Comparison of ENCODE assay signal across 8 mouse cellular contexts in the genomic region with DNA sequence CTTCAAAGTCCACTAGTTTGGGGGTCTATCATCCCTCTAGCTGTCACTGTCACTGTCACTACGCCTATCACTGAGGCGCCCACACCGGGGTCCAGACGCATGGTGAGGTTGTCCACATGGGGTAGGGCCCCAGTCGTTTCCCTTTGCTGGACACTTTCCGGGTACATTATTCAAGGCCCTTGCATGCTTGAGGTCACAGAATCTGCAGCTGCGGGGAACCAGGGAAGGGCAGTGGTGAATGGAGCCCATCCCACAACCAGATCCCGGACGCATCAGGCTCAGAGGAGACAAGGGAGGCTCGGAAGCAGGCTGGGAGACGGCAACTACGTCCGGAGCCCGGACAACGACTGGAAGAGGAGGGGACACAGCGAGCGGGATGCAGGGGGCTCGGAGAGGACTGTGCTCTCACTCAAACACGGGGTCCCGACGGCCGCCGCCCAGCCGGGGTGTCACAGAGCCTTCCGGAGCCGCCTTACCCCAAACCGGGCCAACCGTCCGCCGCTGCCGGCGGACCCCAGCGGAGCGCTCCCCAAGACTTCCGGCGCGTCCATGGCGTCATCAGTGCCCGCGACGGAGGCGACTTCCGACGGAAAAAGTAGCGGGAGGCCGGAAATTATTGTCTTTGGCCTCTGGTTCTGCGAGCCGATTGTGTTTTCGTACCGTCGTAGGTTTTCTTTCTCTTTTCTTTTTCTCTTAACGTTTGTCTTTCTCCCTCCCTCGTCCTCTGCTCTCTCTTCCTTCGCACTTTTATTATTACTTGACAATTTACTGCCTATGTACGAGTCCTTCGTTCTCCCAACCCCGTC. TPM values are rescaled to one million over a fixed set of nuclear protein-coding genes. Genes with fewer than 3 reads are reported as not detected.
DNase-seq lines count a peak whose midpoint lies in the region; ATAC-seq and TF ChIP-seq lines count a peak whose summit lies in the region.

TSS of gene Zdhhc4 (minus strand) at position 567 of the 806 bp plus-strand sequence.

- TF ChIP-seq POLR2A in cortical plate, adult 2 months (IDR thresholded peaks at IDR 0.05; ENCODE audit: extremely low read depth, insufficient read depth, low read length) = peak; percentile 55

- H3K4me1 ChIP-seq in cortical plate, adult 2 months (ENCODE audit: control insufficient read depth, insufficient read depth, low read length) = 0 out of 2 replicates have a peak, but pooled peaks cover 4% of the 10 kb centered on the region
- peaks cover 26% of the 10 kb centered on the region for H3K4me1 ChIP-seq in megakaryocyte, embryonic 14.5 days

- peak; percentile 89 for ATAC-seq in activated CD4-positive, CD25-positive, alpha-beta regulatory T cell, adult 4 months

- TF ChIP-seq CTCF in cortical plate, adult 2 months (IDR thresholded peaks at IDR 0.05; ENCODE audit: extremely low read depth, insufficient read depth, low read length) = no peak

- H3K4me3 ChIP-seq in cortical plate, adult 2 months (ENCODE audit: insufficient read depth, low read length) = peak within 1 kb of the TSS; percentile 66
- H3K4me3 ChIP-seq in megakaryocyte, embryonic 14.5 days (replicated peaks) = peak within 1 kb of the TSS; percentile 99

- H3K27ac ChIP-seq in cortical plate, adult 2 months (ENCODE audit: insufficient read depth, low read length) = no peak within 1 kb of the TSS

- H3K36me3 ChIP-seq in megakaryocyte, embryonic 14.5 days (replicated peaks; ENCODE audit: low read length) = peaks cover 37% of the 10 kb centered on the region

- H3K9me3 ChIP-seq in megakaryocyte, embryonic 14.5 days = no peaks in the 10 kb centered on the region

- peak; percentile 62 to 64 for DNase-seq in gastrocnemius, adult 8-10 months (ENCODE audit: low spot score in 2 of 2)
- DNase-seq in hindlimb bud, embryonic 11.5 days (ENCODE audit: extremely low spot score, low read depth, low spot score) = peak; percentile 52
- peak; percentile 75 to 89 for DNase-seq in left cerebral cortex, adult 8-10 months (ENCODE audit: low spot score in 2 of 2)
- DNase-seq in right cerebral cortex, postnatal 10 days (ENCODE audit: low spot score in 2 of 2) = peak; percentile 93 to 95
- peak; percentile 94 for DNase-seq in urinary bladder, postnatal 25 days (ENCODE audit: low spot score)

- H3K27me3 ChIP-seq in megakaryocyte, embryonic 14.5 days (replicated peaks) = no peaks in the 10 kb centered on the region

RNA-seq across cellular contexts. Expression of gene Zdhhc4, which starts in this region (rescaled TPM):
- 10 to 100 TPM; 63.7 to 68.0 TPM for polyA plus RNA-seq in activated CD4-positive, CD25-positive, alpha-beta regulatory T cell, adult 4 months (2017; shearing (Covaris generic))
- 67.2 and 67.6 TPM in 2 replicates for polyA plus RNA-seq in cortical plate, adult 2 months (2012; rRNA removed)
- total RNA-seq in gastrocnemius, adult 8-10 months (2022) = 10 to 100 TPM; 33.7 to 45.5 (median 37.9) TPM
- 10 to 100 TPM; 43.1 to 44.4 (median 44.0) TPM for total RNA-seq in left cerebral cortex, adult 8-10 months (2022)
- 56.0 and 65.8 TPM in 2 replicates for polyA plus RNA-seq in megakaryocyte, embryonic 14.5 days (2012; ENCODE audit: insufficient read depth, low replicate concordance)
